Mouse (Mus musculus) lung, embryonic 14.5 days (tissue): ENCODE measurements at regions not wholly inside any gene's neighbourhood (a gene's known extent, or its start where the extent isn't known, plus 50 kb on each side); places are given as distances from the start of the nearest gene placed in this dataset.

Experiments used
- ATAC-seq: fragments of 200-750 bp; cut with Nextera tagmentation; 2 replicates; pipeline ENCODE4 v1.8.0; 2017; ENCODE audit warnings: mild to moderate bottlenecking, moderate TSS enrichment, moderate library complexity; ENCODE audit not compliant: insufficient read depth
- DNase-seq: peaks from one replicate; pipeline ENCODE4 v3.0.0-alpha.2; 2015
- H3K27ac ChIP-seq: fragments of 300-500 bp; sonication (generic); 2 replicates; pipeline ENCODE4 v1.5.1; 2014; ENCODE audit warnings: low read depth, mild to moderate bottlenecking, moderate library complexity
- H3K27me3 ChIP-seq: fragments of 300-500 bp; sonication (generic); 2 replicates; pipeline ENCODE4 v1.6.1; 2014; ENCODE audit warnings: low read length, control low read depth; ENCODE audit not compliant: insufficient read depth
- H3K36me3 ChIP-seq: fragments of 300-500 bp; sonication (generic); 2 replicates; pipeline ENCODE4 v1.6.1; 2014; ENCODE audit warnings: control low read depth; ENCODE audit not compliant: insufficient read depth
- H3K4me1 ChIP-seq: fragments of 300-500 bp; sonication (generic); 2 replicates; pipeline ENCODE4 v1.6.1; 2014; ENCODE audit warnings: antibody characterized with exemption, control low read depth; ENCODE audit not compliant: insufficient read depth
- H3K4me2 ChIP-seq: fragments of 300-500 bp; sonication (generic); 2 replicates; pipeline ENCODE4 v1.6.1; 2014; ENCODE audit warnings: mild to moderate bottlenecking
- H3K4me3 ChIP-seq: fragments of 300-500 bp; sonication (generic); 2 replicates; pipeline ENCODE4 v1.5.1; 2014; ENCODE audit warnings: low read depth, low read length
- H3K9ac ChIP-seq: fragments of 300-500 bp; sonication (generic); 2 replicates; pipeline ENCODE4 v1.6.1; 2014
- H3K9me3 ChIP-seq: fragments of 300-500 bp; sonication (generic); 2 replicates; pipeline ENCODE4 v1.6.1; 2016; ENCODE audit warnings: low read depth, low read length, control low read depth
- CTCF ChIP-seq: IDR thresholded peaks from 2 replicates; pipeline ENCODE4 v1.5.1; 2016; ENCODE audit warnings: antibody characterized with exemption, low read depth
- WGBS: fragments of 180-500 bp; shearing (Covaris S2); extraction: QIAGEN DNeasy Blood & Tissue Kit; methylation state at CpG from one replicate; pipeline ENCODE4 v1.1.7; 2014; 5-methylcytosine and 5-hydroxymethylcytosine counted together

GRCm38 (mm10) chr9:41469414-41469813 is 307.9 kb upstream of the Ubash3b start:
- 68% methylated on average over 5 of the region's 5 CpGs for WGBS
- TF ChIP-seq CTCF = no peak
- DNase-seq = no peak
- no peaks in the 10 kb centered on the region for H3K27me3 ChIP-seq
- no peaks in the 10 kb centered on the region for H3K9me3 ChIP-seq
- no peak for ATAC-seq
- H3K9ac ChIP-seq = no peak overlapping the region
- no peak overlapping the region for H3K4me3 ChIP-seq
- peak overlapping the region; percentile 52; the same call in 1 of the 2 replicates for H3K27ac ChIP-seq
- no peaks in the 10 kb centered on the region for H3K36me3 ChIP-seq
- H3K4me1 ChIP-seq = peaks cover 8% of the 10 kb centered on the region
- H3K4me2 ChIP-seq = no peak overlapping the region

DNA sequence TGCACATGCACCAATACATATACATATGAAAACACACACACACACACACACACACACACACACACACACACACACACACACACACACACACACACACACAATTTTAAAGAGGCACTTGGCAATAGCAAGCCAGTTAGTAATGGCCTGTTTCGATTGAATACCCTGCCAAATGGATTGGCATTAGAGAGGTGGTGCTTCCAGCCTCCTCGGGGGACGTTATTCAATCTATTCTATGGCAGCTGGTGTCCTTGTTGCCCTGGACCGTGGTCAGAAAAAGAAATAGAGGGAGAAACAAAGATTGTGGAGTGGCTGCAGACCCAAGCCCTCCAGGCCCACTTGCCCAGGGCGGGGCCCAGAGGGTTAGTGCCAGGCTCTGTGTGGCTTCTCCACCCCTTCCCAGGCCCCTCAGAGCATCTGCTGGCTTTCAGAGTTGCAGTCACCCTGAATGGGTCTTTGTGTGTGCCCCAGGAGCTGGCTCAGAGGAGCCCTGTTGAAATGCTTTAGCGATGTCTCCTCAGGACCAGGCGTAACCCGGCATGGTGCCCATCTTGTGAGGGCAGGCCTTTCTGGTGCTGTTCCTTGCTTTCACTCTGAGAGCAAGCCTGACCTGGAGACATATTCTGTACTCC is 302.7 kb upstream of the Ubash3b start:
- ATAC-seq (no peak), DNase-seq (no peak)
- Histone ChIP-seq H3K4me2 (no peak overlapping the region), H3K36me3 (no peaks in the 10 kb centered on the region), H3K27me3 (no peaks in the 10 kb centered on the region), H3K9me3 (no peaks in the 10 kb centered on the region), H3K4me1 (no peaks in the 10 kb centered on the region; the same call in none of the 2 replicates), H3K4me3 (no peak overlapping the region), H3K9ac (no peak overlapping the region), H3K27ac (no peak overlapping the region)
- TF ChIP-seq CTCF = no peak
- 84% methylated on average over 8 of the region's 8 CpGs for WGBS

DNA sequence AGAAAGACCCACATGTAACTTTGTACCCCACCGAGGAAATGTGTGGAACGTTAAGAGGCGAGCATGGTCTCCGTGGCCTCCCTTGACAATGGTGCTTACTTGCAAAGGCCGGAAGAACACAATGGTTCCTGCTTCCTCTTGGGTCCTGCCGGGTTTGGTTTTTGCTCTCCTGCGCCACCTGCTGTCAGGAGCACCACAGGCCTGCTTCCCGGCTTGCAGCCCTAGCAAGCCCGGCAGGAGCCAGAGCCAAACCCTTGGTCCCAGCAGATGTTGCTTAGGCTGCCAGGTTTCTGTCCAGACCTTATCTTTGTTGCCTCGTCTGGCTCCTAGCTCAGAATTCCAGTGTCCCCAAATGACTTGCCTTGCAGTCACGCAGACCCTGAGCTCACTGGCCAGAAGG is 300.2 kb upstream of the Ubash3b start:
- Histone ChIP-seq H3K4me2 (no peak overlapping the region), H3K4me3 (no peak overlapping the region), H3K36me3 (no peaks in the 10 kb centered on the region), H3K27me3 (no peaks in the 10 kb centered on the region), H3K9me3 (no peaks in the 10 kb centered on the region), H3K9ac (no peak overlapping the region), H3K27ac (no peak overlapping the region), H3K4me1 (no peaks in the 10 kb centered on the region; the same call in 1 of the 2 replicates)
- ATAC-seq (peak; percentile 96), DNase-seq (peak; percentile 97)
- TF ChIP-seq CTCF = peak; percentile 96
- 8% methylated on average over 11 of the region's 11 CpGs for WGBS

DNA sequence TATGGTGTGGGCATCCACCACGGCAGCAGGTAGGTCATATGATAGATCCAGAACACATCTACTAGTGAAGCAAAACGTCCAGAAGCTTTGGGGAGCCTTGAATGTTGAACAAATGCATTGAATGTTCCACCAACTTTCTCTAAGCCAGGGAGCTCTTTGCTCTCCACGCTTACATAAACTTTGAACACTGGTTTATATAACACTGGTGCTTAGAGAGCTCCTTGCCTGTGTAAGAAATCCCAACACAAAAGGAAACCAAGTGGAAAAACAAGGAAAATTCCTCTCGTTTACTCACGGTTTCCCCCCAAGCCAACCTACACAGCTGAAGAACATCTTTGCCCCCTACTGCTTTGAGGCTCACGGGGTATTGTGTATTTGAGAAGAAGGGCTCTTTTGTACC is 299.2 kb upstream of the Ubash3b start:
- Histone ChIP-seq H3K4me1 (no peaks in the 10 kb centered on the region; the same call in 1 of the 2 replicates), H3K36me3 (no peaks in the 10 kb centered on the region), H3K27ac (no peak overlapping the region), H3K4me3 (no peak overlapping the region), H3K9me3 (no peaks in the 10 kb centered on the region), H3K27me3 (no peaks in the 10 kb centered on the region), H3K9ac (no peak overlapping the region), H3K4me2 (no peak overlapping the region)
- ATAC-seq (no peak), DNase-seq (no peak)
- no peak for TF ChIP-seq CTCF
- WGBS = 81% methylated on average over 6 of the region's 6 CpGs

DNA sequence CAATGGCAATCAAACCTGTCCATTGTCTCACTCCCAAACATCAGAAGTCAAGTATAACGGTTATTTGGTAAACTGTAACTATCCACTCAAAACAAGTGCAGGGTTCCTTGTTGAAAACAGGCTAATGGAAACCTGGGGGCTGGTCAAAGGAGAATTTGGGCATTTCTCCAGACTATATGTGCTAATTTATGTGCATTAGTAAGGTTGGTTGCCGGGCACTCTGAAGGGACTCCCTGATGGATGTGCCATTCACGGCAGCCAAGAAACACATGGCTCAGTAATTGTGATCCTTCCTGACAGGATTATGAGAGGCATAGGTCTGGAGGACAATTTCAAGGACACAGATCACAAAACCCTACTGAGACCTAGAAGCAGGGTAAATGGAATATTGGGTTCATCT is 295.5 kb upstream of the Ubash3b start:
- H3K4me1 ChIP-seq = no peaks in the 10 kb centered on the region; the same call in 1 of the 2 replicates
- H3K36me3 ChIP-seq = no peaks in the 10 kb centered on the region
- no peaks in the 10 kb centered on the region for H3K27me3 ChIP-seq
- DNase-seq (no peak), ATAC-seq (no peak)
- no peak overlapping the region for H3K9ac ChIP-seq
- no peak overlapping the region for H3K4me2 ChIP-seq
- TF ChIP-seq CTCF = no peak
- WGBS = 69% methylated on average over 3 of the region's 3 CpGs
- H3K9me3 ChIP-seq = no peaks in the 10 kb centered on the region
- no peak overlapping the region for H3K27ac ChIP-seq
- H3K4me3 ChIP-seq = no peak overlapping the region

GRCm38 (mm10) chr9:41451738-41452137 is 290.2 kb upstream of the Ubash3b start:
- Histone ChIP-seq H3K4me1 (peaks cover 21% of the 10 kb centered on the region), H3K36me3 (no peaks in the 10 kb centered on the region), H3K4me3 (no peak overlapping the region), H3K4me2 (no peak overlapping the region), H3K9me3 (no peaks in the 10 kb centered on the region), H3K9ac (no peak overlapping the region), H3K27ac (no peak overlapping the region), H3K27me3 (no peaks in the 10 kb centered on the region)
- TF ChIP-seq CTCF = no peak
- DNase-seq = peak; percentile 53
- WGBS = 74% methylated on average over 3 of the region's 3 CpGs
- ATAC-seq = no peak

DNA sequence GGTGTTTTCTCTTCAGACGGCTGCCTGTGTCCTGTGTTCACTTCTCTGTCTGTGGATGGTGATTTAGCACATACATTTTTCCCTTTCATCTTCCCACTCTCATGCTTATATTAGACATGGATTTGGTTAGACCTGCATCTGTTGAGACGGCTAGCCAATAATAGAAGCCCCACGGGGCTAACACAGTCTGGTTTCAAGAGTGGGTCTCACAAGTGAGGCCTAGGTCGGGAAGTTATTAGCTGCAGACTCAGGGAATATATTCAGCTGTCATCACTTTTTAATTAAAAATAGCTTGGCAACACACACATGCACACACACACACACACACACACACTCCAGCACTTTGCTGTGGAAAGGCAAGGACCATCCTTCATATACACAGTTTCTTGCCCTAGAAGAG is 287.7 kb upstream of the Ubash3b start:
- Histone ChIP-seq H3K27ac (peak overlapping the region; percentile 16; the same call in 1 of the 2 replicates), H3K4me3 (no peak overlapping the region), H3K9me3 (no peaks in the 10 kb centered on the region), H3K27me3 (no peaks in the 10 kb centered on the region), H3K36me3 (no peaks in the 10 kb centered on the region), H3K4me2 (no peak overlapping the region), H3K9ac (no peak overlapping the region), H3K4me1 (peaks cover 26% of the 10 kb centered on the region)
- WGBS = 41% methylated on average over 4 of the region's 4 CpGs
- DNase-seq (no peak), ATAC-seq (no peak)
- no peak for TF ChIP-seq CTCF
